ENCODE assay signal across 26 mouse cellular contexts in the genomic region with DNA sequence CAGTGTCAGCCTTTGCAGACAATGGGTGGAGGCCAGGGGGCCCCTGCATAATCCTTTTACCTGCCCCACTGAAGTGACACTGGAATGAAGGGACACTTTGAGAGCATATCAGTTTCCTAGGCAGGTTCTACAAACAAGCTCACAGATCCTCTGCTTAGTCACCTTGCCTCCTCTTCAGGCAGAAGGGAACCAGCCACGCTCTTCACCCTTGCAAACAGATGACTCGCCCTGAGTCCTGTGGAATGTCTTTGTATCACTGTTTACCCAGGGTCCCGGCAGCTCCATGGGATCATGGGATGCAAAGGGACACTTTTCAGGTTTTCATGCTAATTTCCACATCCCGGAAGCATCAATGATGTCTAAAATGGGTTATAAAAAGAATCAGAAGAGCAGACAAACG.
"Had no signal": no experiment of that assay in that cellular context is flagged by ENCODE, and none has a peak within 500 bp of the region (broad histone marks: within the 10 kb centered on the region; RNA-seq: fewer than 3 reads in every experiment).

No protein-coding gene starts in this region.

- H3K27ac ChIP-seq: heart, embryonic 10.5 days; hindbrain, embryonic 10.5 days; hindbrain, embryonic 12.5 days; hindbrain, embryonic 14.5 days; layer of hippocampus, adult 2 months; left cerebral cortex, adult 2 months; limb, embryonic 10.5 days; limb, embryonic 12.5 days; liver, embryonic 13.5 days; liver, embryonic 15.5 days had no signal

- DNase-seq: gastrocnemius, postnatal 10 days; gastrocnemius, postnatal 25 days; heart, adult 18-20 months; heart, postnatal 10 days; heart, postnatal 4 days; kidney, adult 18-20 months; kidney, adult 8-10 months; kidney, postnatal 10 days; kidney, postnatal 25 days; kidney, postnatal 4 days; liver; liver, embryonic 13.5 days had no signal

- H3K4me1 ChIP-seq: heart, embryonic 12.5 days; liver, embryonic 13.5 days; liver, embryonic 15.5 days had no signal

- H3K9me3 ChIP-seq: heart, embryonic 10.5 days; heart, embryonic 12.5 days; hindbrain, embryonic 10.5 days; hindbrain, embryonic 12.5 days; limb, embryonic 10.5 days; limb, embryonic 12.5 days; liver, embryonic 13.5 days; liver, embryonic 15.5 days had no signal

- ATAC-seq: hindbrain, embryonic 16.5 days; inflammation-experienced regulatory T-cells, adult 6 months; intestine, embryonic 16.5 days had no signal

- H3K27me3 ChIP-seq: heart, embryonic 12.5 days; limb, embryonic 12.5 days; liver, embryonic 13.5 days; liver, embryonic 15.5 days had no signal

- H3K36me3 ChIP-seq: heart, embryonic 10.5 days; heart, embryonic 12.5 days; hindbrain, embryonic 10.5 days; hindbrain, embryonic 12.5 days; limb, embryonic 10.5 days; limb, embryonic 12.5 days; liver, embryonic 13.5 days; liver, embryonic 15.5 days had no signal

- H3K4me3 ChIP-seq: heart, embryonic 10.5 days; heart, embryonic 12.5 days; hindbrain, embryonic 10.5 days; hindbrain, embryonic 12.5 days; layer of hippocampus, adult 2 months; left cerebral cortex, adult 2 months; limb, embryonic 10.5 days; limb, embryonic 12.5 days; liver, embryonic 13.5 days; liver, embryonic 15.5 days had no signal

- H3K9ac ChIP-seq: heart, embryonic 12.5 days; hindbrain, embryonic 12.5 days; hindbrain, embryonic 14.5 days; limb, embryonic 12.5 days; liver, embryonic 13.5 days; liver, embryonic 15.5 days had no signal

- H3K4me2 ChIP-seq: heart, embryonic 12.5 days; hindbrain, embryonic 12.5 days; hindbrain, embryonic 14.5 days; limb, embryonic 12.5 days; liver, embryonic 11.5 days; liver, embryonic 13.5 days; liver, embryonic 15.5 days had no signal
